ENCODE assay signal across 8 mouse cellular contexts in the genomic region with DNA sequence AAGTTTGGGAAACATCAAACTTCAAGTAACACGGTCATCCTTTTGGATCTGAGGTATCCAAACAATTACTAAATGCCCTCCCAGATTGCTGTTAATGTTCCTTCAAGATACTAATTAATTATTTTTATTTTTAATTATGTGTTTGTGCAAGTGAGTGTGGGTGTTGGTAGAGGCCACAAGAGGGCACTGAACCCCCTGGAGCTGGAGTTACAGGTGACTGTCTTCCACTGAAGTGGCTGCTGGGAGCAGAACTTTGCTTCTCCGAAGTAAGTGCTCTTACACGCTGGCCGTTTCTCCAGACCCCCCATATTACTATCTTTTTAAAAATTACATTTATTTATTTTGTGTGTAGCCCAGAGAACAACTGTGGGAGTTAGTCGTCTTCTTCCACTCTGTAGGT. TPM values are rescaled to one million over a fixed set of nuclear protein-coding genes. Genes with fewer than 3 reads are reported as not detected.
DNase-seq lines count a peak whose midpoint lies in the region; ATAC-seq and TF ChIP-seq lines count a peak whose summit lies in the region.

No protein-coding gene starts in this region.

- intact Hi-C loops in left cerebral cortex, adult 2 months (cut with DNase I), result loop anchor here (2.0 to 5.0 kb wide), 2 partner anchors 71 to 72 kb away; a partner anchor contains a TSS

- peaks cover 29% of the 10 kb centered on the region for H3K4me1 ChIP-seq in hindbrain, embryonic 15.5 days (replicated peaks)
- peaks cover 8% of the 10 kb centered on the region; the same call in 1 of the 2 replicates for H3K4me1 ChIP-seq in midbrain, embryonic 11.5 days (ENCODE audit: control insufficient read depth, insufficient read depth, low read length)

- no peaks in the 10 kb centered on the region for H3K9me3 ChIP-seq in hindbrain, embryonic 15.5 days
- no peaks in the 10 kb centered on the region for H3K9me3 ChIP-seq in midbrain, embryonic 11.5 days (ENCODE audit: control insufficient read depth, low read length)

- 90% methylated on average over 5 of the region's 5 CpGs for WGBS in hindbrain, embryonic 15.5 days
- WGBS in midbrain, embryonic 11.5 days, result 85% methylated on average over 5 of the region's 5 CpGs

- ATAC-seq in hindbrain, embryonic 15.5 days (ENCODE audit: low FRiP score, low read depth), result no peak
- no peak for ATAC-seq in midbrain, embryonic 11.5 days (ENCODE audit: low FRiP score)

- no peaks in the 10 kb centered on the region for H3K36me3 ChIP-seq in hindbrain, embryonic 15.5 days
- H3K36me3 ChIP-seq in midbrain, embryonic 11.5 days (ENCODE audit: control insufficient read depth, insufficient read depth, low read length), result no peaks in the 10 kb centered on the region

- peak overlapping the region; percentile 57 for H3K9ac ChIP-seq in hindbrain, embryonic 15.5 days
- peak overlapping the region; percentile 84 for H3K9ac ChIP-seq in midbrain, embryonic 11.5 days (ENCODE audit: low read length)

- H3K4me3 ChIP-seq in left cerebral cortex, adult 2 months, result peak overlapping the region; percentile 88
- H3K4me3 ChIP-seq in hindbrain, embryonic 15.5 days, result peak overlapping the region; percentile 75
- H3K4me3 ChIP-seq in midbrain, embryonic 11.5 days (ENCODE audit: low read depth, low read length), result peak overlapping the region; percentile 96

- peak overlapping the region; percentile 98 for H3K27ac ChIP-seq in left cerebral cortex, adult 2 months
- H3K27ac ChIP-seq in hindbrain, embryonic 15.5 days (replicated peaks), result no peak overlapping the region; the same call in 1 of the 2 replicates
- no peak overlapping the region for H3K27ac ChIP-seq in midbrain, embryonic 11.5 days (ENCODE audit: low read depth, low read length)

- H3K27me3 ChIP-seq in hindbrain, embryonic 15.5 days, result no peaks in the 10 kb centered on the region
- H3K27me3 ChIP-seq in midbrain, embryonic 11.5 days (ENCODE audit: control insufficient read depth, insufficient read depth, low read length), result no peaks in the 10 kb centered on the region; the same call in 1 of the 2 replicates

- TF ChIP-seq CTCF in left cerebral cortex, adult 2 months (IDR thresholded peaks at IDR 0.05), result peak; percentile 12

- H3K4me2 ChIP-seq in hindbrain, embryonic 15.5 days, result peak overlapping the region; percentile 63
- H3K4me2 ChIP-seq in midbrain, embryonic 11.5 days, result peak overlapping the region; percentile 74

- DNase-seq in left cerebral cortex, adult 2 months (ENCODE audit: extremely low spot score in 1 of 2, low spot score in 2 of 2), result no peak
- no peak for DNase-seq in left cerebral cortex, adult 9 months (ENCODE audit: low spot score in 2 of 2)
- DNase-seq in ZHBTc4 (ENCODE audit: low read depth, low spot score), result peak; percentile 58
- DNase-seq in midbrain, embryonic 11.5 days (ENCODE audit: low spot score, missing footprints), result no peak
- DNase-seq in retina, postnatal 1 day, result no peak
- DNase-seq in frontal cortex, postnatal 14 days (ENCODE audit: low spot score in 2 of 2), result no peak
- no peak for DNase-seq in adrenal gland, postnatal 36 days

RNA-seq across cellular contexts. Expression of a gene that starts 0.9 kb away (rescaled TPM):
- total RNA-seq in left cerebral cortex, adult 2 months (2021), result 10 to 100 TPM; 43.3 to 47.2 TPM
- polyA plus RNA-seq in hindbrain, embryonic 15.5 days (2015; fragmentation: Nextera tagmentation; extraction: Ambion mirVana), result 20.0 and 20.3 TPM in 2 replicates
- 15.6 and 18.3 TPM in 2 replicates for polyA plus RNA-seq in midbrain, embryonic 11.5 days (2014; fragmentation: Nextera tagmentation; extraction: Ambion mirVana)
- 10 to 100 TPM; 30.0 to 35.5 TPM for total RNA-seq in adrenal gland, postnatal 36 days (2021)
